Comparison of ENCODE assay signal across 9 mouse cellular contexts in the genomic region with DNA sequence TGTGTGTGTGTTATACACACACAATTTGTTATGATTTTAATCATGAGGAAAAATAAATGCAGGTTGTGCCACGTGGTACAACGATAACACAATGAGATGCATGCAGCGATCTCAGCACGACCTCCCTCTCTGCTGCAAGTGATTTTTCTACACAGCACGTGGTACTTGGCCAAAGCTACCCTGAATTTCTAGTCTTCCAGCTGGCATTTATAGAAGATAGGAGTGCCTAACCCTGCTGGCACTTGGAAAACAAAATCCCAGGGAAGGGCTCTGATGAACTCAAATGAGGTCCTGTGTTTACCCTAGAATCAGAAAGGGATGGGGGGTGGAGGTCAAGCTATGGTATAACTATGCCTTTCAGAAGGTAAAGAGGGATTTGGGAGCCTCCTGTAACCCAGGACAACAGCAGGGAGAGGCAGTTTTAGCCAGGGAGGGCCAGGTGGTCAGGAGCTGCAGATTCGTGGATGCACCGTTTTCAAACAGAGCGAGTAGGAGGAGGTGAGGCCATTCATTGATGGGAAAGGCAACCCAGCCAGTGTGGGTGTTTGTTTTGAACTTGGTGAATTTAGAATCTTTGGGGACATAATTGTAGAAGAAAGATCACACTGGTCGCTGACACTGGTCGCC. TPM values are rescaled to one million over a fixed set of nuclear protein-coding genes. Genes with fewer than 3 reads are reported as not detected.
A peak's percentile ranks its signal among the peaks of the same experiment; 100 is the strongest.
DNase-seq lines count a peak whose midpoint lies in the region; ATAC-seq and TF ChIP-seq lines count a peak whose summit lies in the region.
"Had no signal": no experiment of that assay in that cellular context is flagged by ENCODE, and none has a peak within 500 bp of the region (broad histone marks: within the 10 kb centered on the region; RNA-seq: fewer than 3 reads in every experiment).

No protein-coding gene starts in this region.

- no peaks in the 10 kb centered on the region for H3K36me3 ChIP-seq in forebrain, embryonic 10.5 days (replicated peaks)
- no peaks in the 10 kb centered on the region for H3K36me3 ChIP-seq in forebrain, embryonic 16.5 days (ENCODE audit: control insufficient read depth, insufficient read depth)
- H3K36me3 ChIP-seq in lung, postnatal 0 days (ENCODE audit: insufficient read depth, low read length) = no peaks in the 10 kb centered on the region
- no peaks in the 10 kb centered on the region for H3K36me3 ChIP-seq in limb, embryonic 14.5 days (ENCODE audit: control insufficient read depth, insufficient read depth, low read length)
- H3K36me3 ChIP-seq in stomach, embryonic 14.5 days (ENCODE audit: control insufficient read depth, insufficient read depth, low read length) = no peaks in the 10 kb centered on the region
- H3K36me3 ChIP-seq: forebrain, embryonic 15.5 days had no signal

- H3K27ac ChIP-seq in forebrain, embryonic 10.5 days = peak overlapping the region; percentile 66; the same call in 1 of the 2 replicates
- no peak overlapping the region for H3K27ac ChIP-seq in forebrain, embryonic 16.5 days (ENCODE audit: low read length)
- peak overlapping the region; percentile 90 for H3K27ac ChIP-seq in lung, postnatal 0 days (ENCODE audit: low read length)
- peak overlapping the region; percentile 76 for H3K27ac ChIP-seq in limb, embryonic 14.5 days (replicated peaks; ENCODE audit: low read depth, low read length)
- H3K27ac ChIP-seq in stomach, embryonic 14.5 days (ENCODE audit: low read length) = peak overlapping the region; percentile 93

- H3K4me2 ChIP-seq in forebrain, embryonic 16.5 days (ENCODE audit: low read length) = no peak overlapping the region
- peak overlapping the region; percentile 57 for H3K4me2 ChIP-seq in lung, postnatal 0 days (replicated peaks; ENCODE audit: low read depth, low read length)
- H3K4me2 ChIP-seq in limb, embryonic 14.5 days (replicated peaks; ENCODE audit: low read depth, low read length, severe bottlenecking) = no peak overlapping the region
- H3K4me2 ChIP-seq in stomach, embryonic 14.5 days (replicated peaks; ENCODE audit: low read depth, low read length) = peak overlapping the region; percentile 41; the same call in 1 of the 2 replicates
- H3K4me2 ChIP-seq: forebrain, embryonic 15.5 days had no signal

- H3K4me1 ChIP-seq in forebrain, embryonic 10.5 days = peaks cover 45% of the 10 kb centered on the region
- H3K4me1 ChIP-seq in forebrain, embryonic 16.5 days (replicated peaks; ENCODE audit: control insufficient read depth, insufficient read depth, low read length) = peaks cover 4% of the 10 kb centered on the region; the same call in 1 of the 2 replicates
- peaks cover 15% of the 10 kb centered on the region; the same call in 1 of the 2 replicates for H3K4me1 ChIP-seq in lung, postnatal 0 days (ENCODE audit: insufficient read depth, low read depth, low read length)
- H3K4me1 ChIP-seq in limb, embryonic 14.5 days (ENCODE audit: control insufficient read depth, insufficient read depth, low read length) = peaks cover 24% of the 10 kb centered on the region
- H3K4me1 ChIP-seq in stomach, embryonic 14.5 days (ENCODE audit: control insufficient read depth, insufficient read depth, low read length) = peaks cover 18% of the 10 kb centered on the region; the same call in 1 of the 2 replicates

- no peak for DNase-seq in forebrain, embryonic 10.5 days (ENCODE audit: extremely low spot score, low spot score)
- no peak for DNase-seq in lung, postnatal 0 days (ENCODE audit: low spot score)
- no peak for DNase-seq in lung, postnatal 25 days (ENCODE audit: low spot score)
- DNase-seq in limb, embryonic 14.5 days (ENCODE audit: low spot score) = no peak
- DNase-seq in thymus, postnatal 14 days = no peak
- no peak for DNase-seq in embryo, embryonic 11 days

- ATAC-seq in forebrain, embryonic 16.5 days = no peak
- no peak for ATAC-seq in lung, postnatal 0 days
- no peak for ATAC-seq in limb, embryonic 14.5 days (ENCODE audit: low FRiP score, low read depth)
- ATAC-seq in stomach, embryonic 14.5 days (ENCODE audit: insufficient number of reproducible peaks, insufficient read depth, low FRiP score, low read depth) = no peak
- ATAC-seq: forebrain, embryonic 15.5 days had no signal

- H3K27me3 ChIP-seq in forebrain, embryonic 10.5 days (ENCODE audit: poor library complexity, severe bottlenecking) = no peaks in the 10 kb centered on the region
- no peaks in the 10 kb centered on the region for H3K27me3 ChIP-seq in forebrain, embryonic 16.5 days (replicated peaks; ENCODE audit: control insufficient read depth, insufficient read depth, low read length)
- H3K27me3 ChIP-seq in lung, postnatal 0 days (replicated peaks; ENCODE audit: insufficient read depth, low read length) = no peaks in the 10 kb centered on the region
- no peaks in the 10 kb centered on the region for H3K27me3 ChIP-seq in limb, embryonic 14.5 days (ENCODE audit: control insufficient read depth, insufficient read depth, low read length)
- H3K27me3 ChIP-seq in stomach, embryonic 14.5 days (ENCODE audit: control insufficient read depth, insufficient read depth, low read length) = no peaks in the 10 kb centered on the region
- H3K27me3 ChIP-seq: forebrain, embryonic 15.5 days had no signal

- H3K9me3 ChIP-seq in forebrain, embryonic 10.5 days = no peaks in the 10 kb centered on the region
- no peaks in the 10 kb centered on the region for H3K9me3 ChIP-seq in forebrain, embryonic 16.5 days (ENCODE audit: control insufficient read depth, low read length)
- H3K9me3 ChIP-seq in lung, postnatal 0 days (ENCODE audit: low read length) = no peaks in the 10 kb centered on the region
- H3K9me3 ChIP-seq in limb, embryonic 14.5 days (ENCODE audit: control insufficient read depth, low read length) = no peaks in the 10 kb centered on the region
- no peaks in the 10 kb centered on the region for H3K9me3 ChIP-seq in stomach, embryonic 14.5 days (ENCODE audit: control insufficient read depth, low read depth, low read length)
- H3K9me3 ChIP-seq: forebrain, embryonic 15.5 days had no signal

- TF ChIP-seq CTCF in lung, postnatal 0 days (IDR thresholded peaks at IDR 0.05) = no peak

- no peak for TF ChIP-seq POLR2A in limb, embryonic 14.5 days (IDR thresholded peaks at IDR 0.05; ENCODE audit: borderline replicate concordance, extremely low read depth, insufficient read depth, insufficient read length)

- H3K4me3 ChIP-seq in forebrain, embryonic 10.5 days = no peak overlapping the region
- H3K4me3 ChIP-seq in forebrain, embryonic 16.5 days (replicated peaks; ENCODE audit: low read length) = no peak overlapping the region
- H3K4me3 ChIP-seq in lung, postnatal 0 days (ENCODE audit: low read depth, low read length) = no peak overlapping the region
- no peak overlapping the region for H3K4me3 ChIP-seq in limb, embryonic 14.5 days (replicated peaks; ENCODE audit: low read length)
- H3K4me3 ChIP-seq in stomach, embryonic 14.5 days (ENCODE audit: low read depth, low read length) = no peak overlapping the region
- H3K4me3 ChIP-seq: forebrain, embryonic 15.5 days had no signal

- 77% methylated on average over 10 of the region's 10 CpGs for WGBS in forebrain, embryonic 10.5 days
- 67% methylated on average over 10 of the region's 10 CpGs for WGBS in forebrain, embryonic 16.5 days
- WGBS in lung, postnatal 0 days = 60% methylated on average over 10 of the region's 10 CpGs
- 82% methylated on average over 10 of the region's 10 CpGs for WGBS in limb, embryonic 14.5 days
- 61% methylated on average over 10 of the region's 10 CpGs for WGBS in stomach, embryonic 14.5 days

- H3K9ac ChIP-seq in forebrain, embryonic 16.5 days (replicated peaks; ENCODE audit: low read depth, low read length) = no peak overlapping the region
- no peak overlapping the region for H3K9ac ChIP-seq in lung, postnatal 0 days (replicated peaks; ENCODE audit: low read depth)
- no peak overlapping the region for H3K9ac ChIP-seq in limb, embryonic 14.5 days (ENCODE audit: low read depth, low read length, severe bottlenecking)
- H3K9ac ChIP-seq in stomach, embryonic 14.5 days (replicated peaks; ENCODE audit: low read depth, low read length) = no peak overlapping the region
- H3K9ac ChIP-seq: forebrain, embryonic 15.5 days had no signal

- no peak for TF ChIP-seq EP300 in lung, postnatal 0 days (IDR thresholded peaks at IDR 0.05)

RNA-seq across cellular contexts. Expression of gene Vcpkmt, which starts 46.1 kb away (rescaled TPM):
- 30.6 and 32.4 TPM in 2 replicates for polyA plus RNA-seq in forebrain, embryonic 10.5 days (2016; fragmentation: Nextera tagmentation; extraction: Ambion mirVana)
- polyA plus RNA-seq in forebrain, embryonic 16.5 days (2015; fragmentation: Nextera tagmentation; extraction: Ambion mirVana) = 30.6 and 33.5 TPM in 2 replicates
- polyA plus RNA-seq in lung, postnatal 0 days (2015; fragmentation: Nextera tagmentation; extraction: Ambion mirVana) = 20.6 and 25.6 TPM in 2 replicates
- 15.1 and 21.3 TPM in 2 replicates for polyA plus RNA-seq in limb, embryonic 14.5 days (2012; rRNA removed)
- polyA plus RNA-seq in limb, embryonic 14.5 days (2014; fragmentation: Nextera tagmentation; extraction: Ambion mirVana) = 28.2 and 29.3 TPM in 2 replicates
- 20.7 and 22.6 TPM in 2 replicates for polyA plus RNA-seq in stomach, embryonic 14.5 days (2014; fragmentation: Nextera tagmentation; extraction: Ambion mirVana)

Comparison
In these comparisons a context has a peak if more than half of its experiments do, and no peak if none do; other contexts are left out.
1. H3K4me2 ChIP-seq: peak in lung, postnatal 0 days (single experiment) and stomach, embryonic 14.5 days (single experiment); none in forebrain, embryonic 16.5 days (single experiment) and limb, embryonic 14.5 days (single experiment).